Mouse (Mus musculus) layer of hippocampus, postnatal 10 days (tissue): ENCODE data around the gene Lnpep. TPM values are rescaled to one million over a fixed set of nuclear protein-coding genes. Genes with fewer than 3 reads are reported as not detected.
A peak's percentile ranks its signal among the peaks of the same experiment; 100 is the strongest.

Experiments used
- DNase-seq, 2 experiments: peaks; one replicate each; pipeline ENCODE4 v3.0.0; 2021; ENCODE audit warnings: low spot score in 2 of 2
- total RNA-seq, 2 experiments: library from RNA; stranded (reverse); gene quantifications; 2 replicates each; pipeline ENCODE4 v1.2.3; 2021

Gene Lnpep
- total RNA-seq, 2 experiments from 2014 or later, result 78.6 to 79.6 TPM

DNA sequence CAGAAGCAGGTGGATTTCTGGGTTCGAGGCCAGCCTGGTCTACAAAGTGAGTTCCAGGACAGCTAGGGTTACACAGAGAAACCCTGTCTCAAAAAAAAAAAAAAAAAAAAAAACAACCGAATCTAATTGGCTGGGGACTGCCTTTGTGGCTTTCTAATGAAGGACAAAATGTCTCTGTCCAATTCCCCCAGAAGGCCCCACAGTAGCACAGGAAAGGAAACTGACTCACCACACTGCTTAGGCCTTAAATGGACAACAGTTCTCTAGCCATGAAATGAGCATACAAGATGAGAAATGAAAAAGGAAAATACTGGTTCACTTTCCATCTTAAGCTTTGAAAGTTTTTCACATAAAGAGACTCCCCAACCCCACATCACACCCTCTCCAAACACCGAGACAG, 15.3 kb downstream of the Lnpep start:
- DNase-seq, result no peak

DNA sequence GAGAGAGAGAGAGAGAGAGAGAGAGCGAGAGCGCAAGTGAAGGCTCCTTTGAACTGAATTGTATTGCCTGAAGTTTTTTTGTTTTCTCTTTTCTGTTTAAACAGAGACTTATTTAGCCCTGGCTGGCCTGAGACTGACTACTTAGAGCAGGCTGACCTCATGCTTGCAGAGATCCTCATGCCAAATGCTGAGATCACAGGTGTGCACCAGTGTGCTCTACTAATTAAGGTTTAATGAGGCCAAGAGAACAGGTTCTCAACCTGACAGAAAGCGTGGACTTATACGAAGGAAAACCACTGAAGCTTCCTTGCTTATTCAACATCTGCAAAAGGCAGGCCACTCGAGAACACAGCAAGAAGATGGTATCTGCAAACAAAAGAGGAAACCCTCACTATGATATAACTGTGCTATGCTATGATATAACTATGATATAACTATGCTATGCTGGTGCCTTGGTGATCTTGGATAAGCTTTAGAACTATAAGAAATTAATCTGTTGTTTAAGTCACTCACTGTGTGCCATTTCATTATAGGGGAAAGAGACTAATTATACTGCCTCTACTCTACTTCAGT, 16.3 kb downstream of the Lnpep start:
- no peak for DNase-seq

DNA sequence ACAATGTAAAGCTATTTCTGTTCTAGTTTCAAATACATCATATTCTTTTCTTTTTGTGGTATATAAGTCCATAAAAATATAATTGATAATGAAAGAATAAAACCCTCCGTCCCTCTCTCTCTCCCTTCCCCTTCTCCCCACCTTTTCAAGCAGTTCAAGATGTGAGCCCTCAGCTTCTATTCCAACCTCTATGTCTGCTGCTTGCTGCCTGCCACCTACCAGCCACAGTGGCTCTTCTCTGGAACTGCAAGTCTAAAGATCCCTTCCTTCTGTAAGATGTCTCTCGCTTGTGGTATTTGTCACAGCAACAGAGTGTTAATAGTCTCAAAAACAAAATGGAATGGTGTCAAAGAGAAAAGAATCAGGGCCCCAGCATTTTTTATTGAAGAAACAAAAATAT, 20.3 kb downstream of the Lnpep start:
- DNase-seq, result no peak

DNA sequence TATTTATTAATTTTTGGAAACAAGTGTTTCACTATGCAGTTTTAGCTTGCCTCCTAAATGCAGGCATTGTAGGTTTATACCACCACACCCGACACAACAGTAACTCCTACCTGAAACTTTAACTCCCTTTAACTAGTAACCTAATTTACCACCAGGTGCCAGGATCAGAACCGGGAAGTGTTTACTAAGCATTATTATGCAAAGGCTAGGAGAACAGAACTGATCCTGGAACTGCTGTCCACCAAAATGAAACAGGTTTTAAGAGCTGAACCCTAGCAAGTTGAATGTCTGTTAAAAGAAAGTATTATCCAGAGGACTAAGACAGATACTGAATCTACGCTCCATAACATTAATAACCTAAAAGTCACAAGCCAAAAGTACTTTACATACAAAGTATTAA, 21.2 kb downstream of the Lnpep start:
- no peak for DNase-seq

DNA sequence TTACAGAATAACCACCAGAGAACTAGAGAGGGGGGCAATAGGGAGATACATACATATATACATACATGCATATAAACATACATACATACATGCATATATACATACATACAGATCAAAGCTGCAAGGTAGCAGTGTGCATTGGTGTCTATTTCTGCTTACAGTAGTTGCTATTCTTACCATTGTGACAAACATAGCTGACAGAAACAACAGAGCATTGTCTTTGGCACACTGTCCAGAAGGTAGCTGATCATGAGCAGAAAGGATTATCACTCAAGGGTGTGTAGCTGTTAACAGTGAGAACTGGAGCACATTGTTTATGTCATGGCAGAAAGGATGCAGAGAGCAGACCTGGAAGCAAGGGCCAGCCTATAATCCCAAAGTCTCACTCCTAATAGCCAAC, 22.1 kb downstream of the Lnpep start:
- DNase-seq, result no peak

DNA sequence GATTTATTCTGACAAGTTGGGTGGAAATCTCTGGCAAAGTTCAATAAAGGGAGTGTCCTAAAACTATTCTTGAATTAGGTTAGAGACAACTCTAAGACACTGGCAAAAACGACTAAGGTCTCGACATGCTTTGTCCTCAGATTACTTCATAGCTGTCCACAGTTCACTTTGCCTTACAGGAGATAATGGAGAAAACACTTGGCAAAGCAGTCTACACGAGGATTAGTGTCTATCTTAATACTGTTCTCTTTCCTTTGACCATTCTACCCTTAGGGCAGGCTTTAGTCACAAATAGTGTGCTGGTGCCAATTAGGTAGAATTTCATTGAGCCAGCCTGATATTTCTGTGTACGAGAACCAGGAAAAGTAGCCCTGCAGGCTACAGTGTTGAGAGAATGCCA, 22.5 kb downstream of the Lnpep start:
- no peak for DNase-seq

DNA sequence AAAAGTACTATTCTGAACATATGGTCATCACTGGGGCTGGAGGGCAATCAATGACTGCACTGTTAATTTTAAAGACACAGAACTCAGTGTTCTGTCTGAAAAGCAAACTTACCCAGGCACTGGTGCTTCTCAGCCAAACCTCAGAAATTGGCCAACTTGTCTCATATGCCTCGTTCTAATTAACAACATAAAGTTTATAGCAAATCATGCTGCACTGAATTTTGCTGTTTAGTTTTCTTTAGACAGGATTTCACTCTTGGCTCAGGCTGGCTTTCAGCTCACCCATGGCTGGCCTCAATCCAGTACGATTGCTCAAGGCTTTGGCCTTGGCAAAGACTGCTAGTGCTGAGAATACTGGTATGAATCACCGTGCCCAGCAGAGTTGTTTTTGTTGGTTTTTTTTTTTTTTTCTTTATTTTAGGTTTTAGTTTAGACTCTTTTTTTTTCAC, 24.0 kb downstream of the Lnpep start:
- peak; percentile 47 to 66 for DNase-seq

DNA sequence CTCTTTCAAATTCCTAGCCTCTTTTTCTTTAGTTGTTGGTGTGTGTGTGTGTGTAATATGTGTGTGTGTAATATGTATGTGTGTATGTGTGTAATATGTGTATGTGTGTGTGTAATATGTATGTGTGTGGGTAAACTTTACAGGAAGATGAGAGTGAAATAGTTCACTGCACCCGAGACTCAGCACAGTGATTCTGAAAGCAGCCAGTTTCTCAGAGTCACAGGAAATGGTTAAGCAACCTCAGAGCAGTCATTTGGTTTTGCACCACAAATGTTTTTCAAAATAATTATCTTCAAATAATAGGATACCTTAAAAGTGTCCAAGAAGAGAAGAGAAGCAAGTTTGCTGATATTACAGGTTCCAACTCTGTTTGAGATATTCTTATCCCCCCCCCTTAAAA, 24.8 kb downstream of the Lnpep start:
- no peak for DNase-seq

DNA sequence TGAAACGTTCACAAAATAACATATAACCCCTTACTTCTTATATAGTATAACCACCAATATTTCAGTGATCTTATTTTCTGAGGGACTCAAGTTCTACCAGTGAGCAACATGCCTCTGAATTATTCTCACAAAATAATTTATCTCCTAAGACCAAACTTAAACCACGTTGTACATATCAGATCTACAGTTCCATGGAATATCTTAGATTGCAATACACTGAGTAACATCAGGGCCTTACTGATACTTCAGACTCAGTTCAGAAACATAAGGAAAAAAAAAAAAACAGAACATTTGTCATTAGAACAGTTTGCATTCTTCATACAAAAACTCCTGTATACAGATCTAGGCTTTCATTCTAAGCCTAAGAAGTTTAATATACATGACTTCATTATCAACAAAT, 26.5 kb downstream of the Lnpep start:
- DNase-seq, result no peak

DNA sequence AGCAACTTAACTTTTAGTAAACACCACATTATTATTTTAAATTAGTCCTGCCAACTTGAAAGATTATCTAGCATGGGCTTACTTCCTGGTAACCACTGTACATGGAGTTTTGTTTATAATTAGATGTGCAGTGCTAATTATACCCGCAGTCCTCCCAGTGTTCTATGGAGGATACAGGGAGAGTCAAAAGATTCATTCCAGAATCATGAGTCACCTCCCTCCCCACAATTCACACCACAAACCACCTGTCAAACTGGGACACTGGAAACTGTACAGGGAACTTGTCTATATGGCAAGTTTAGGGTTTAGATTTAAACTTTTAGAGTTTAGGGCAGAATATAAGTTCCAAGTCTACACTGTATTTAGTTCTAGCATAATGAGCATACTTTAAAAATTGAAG, 31.9 kb downstream of the Lnpep start:
- DNase-seq, result no peak

DNA sequence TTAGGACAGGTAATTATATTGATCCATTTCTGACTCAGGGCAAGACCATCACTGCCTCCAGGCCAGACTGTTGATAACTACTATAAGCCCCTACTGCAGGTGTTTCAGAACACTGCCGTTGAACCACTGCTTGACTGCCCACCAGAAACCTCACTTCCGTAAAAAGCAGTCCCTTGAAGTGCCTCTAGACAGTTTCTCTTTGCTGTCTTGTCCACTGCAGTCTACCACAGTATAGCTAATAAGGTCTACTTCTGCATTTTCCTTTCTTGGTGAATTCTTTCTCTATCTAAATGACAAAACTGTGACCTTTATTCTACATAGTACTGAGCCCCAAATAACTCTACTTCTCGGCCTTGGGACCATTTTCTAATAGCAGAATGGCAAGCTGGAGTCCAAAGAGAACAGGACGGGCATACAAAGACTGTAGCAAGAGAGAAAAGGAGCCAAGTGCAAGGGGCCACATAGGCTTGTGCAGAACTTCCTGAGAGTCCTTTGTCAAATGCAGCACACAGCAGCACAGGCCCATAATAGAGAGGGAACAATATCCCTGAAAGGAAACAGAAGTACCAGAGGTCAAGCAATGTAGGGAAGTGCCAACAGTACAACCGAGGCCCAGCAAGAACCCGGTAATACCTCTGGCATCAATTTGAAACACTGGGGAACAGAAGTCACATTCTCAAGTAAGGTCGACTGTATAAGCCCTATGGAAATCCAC, 37.4 kb downstream of the Lnpep start:
- no peak for DNase-seq

DNA sequence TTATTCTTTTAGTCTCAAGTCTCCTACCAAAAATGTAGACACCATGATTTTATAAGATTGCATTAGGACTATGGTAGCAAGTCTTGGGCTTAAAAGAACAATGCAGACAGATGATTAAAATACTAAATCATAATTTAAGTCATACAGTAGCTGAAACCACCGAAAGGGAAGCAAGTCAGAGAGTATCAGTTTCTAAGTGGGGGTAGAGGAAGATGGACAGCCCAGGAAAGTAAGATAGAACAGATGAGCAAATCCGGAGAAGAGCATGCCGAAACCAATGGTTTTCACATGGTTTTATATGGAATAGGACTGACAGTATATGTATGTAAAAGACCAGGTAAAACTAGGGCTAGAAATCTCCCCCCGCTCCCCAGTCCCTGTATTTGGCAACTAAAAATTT, 39.7 kb downstream of the Lnpep start:
- DNase-seq, result no peak

DNA sequence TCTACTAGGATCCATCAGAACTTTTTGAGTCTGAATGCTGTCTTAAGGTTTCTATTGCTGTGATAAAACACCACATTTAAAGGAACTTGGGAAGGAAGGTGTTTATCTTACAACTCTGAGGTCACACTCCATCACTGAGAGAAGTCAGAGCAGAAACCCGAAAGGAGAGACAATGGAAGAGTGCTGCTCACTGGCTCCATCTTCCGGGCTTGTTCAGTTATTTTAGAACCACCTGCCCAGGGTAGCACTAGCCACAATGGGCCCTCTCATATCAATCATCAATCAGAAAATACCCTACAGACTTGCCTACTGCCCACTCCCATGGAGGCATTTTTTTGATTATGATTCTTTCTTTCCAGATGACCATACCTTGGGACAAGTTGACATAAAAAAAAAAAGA, 41.0 kb downstream of the Lnpep start:
- DNase-seq, result no peak

DNA sequence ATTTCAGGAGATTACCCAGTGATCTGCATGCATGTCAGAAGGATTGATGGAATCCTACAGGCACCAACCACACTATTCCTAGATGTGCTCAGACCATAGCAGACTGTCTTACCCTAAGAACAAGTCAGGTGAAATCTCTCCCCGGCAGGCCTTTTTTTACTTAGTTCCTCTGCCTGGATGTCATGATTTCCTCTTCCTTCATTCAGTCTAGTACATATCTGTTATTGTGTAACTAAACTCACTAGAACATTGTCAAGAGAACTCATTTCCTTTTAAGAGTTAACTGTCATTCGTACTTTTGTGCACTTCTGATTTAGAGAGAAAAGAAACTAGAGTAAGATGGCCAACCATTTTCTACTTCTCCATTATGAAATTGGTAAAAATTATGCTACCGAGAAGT, 43.6 kb downstream of the Lnpep start:
- DNase-seq, result no peak

DNA sequence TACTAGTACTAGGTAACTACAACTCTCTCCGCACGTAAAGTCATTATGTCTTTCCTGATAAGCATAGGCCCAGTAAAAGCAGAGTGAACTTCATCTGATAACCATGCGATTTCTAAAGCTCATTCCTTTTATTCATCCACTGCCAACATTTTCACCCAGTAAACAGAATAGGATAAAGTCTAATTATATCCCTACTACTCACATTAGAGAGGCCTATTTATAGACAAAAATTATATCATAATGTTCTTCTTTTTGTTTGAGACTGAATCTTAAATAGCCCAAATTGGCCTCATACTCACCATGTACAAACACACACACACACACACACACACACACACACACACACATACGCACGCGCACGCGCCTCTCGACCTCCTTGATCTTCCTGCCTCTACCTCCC, 48.5 kb downstream of the Lnpep start:
- DNase-seq, result no peak

DNA sequence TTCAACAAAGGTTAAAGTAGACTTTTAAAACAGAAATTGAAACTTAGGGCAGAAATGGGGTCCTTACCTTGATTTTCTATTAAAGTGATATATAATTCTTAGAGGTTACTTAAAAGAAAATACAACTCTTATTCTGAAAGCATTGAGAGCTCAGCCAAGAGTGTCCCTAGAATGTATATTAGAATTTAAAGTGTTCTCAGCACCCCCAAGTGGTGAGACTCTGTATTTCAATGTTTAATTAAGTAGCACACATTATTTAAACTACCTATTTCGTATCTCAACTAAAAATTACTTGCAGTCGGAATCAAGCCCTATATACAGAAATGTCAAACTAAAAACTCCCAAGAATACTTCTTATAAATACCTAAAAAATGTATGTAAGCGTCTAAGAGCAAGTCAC, 57.8 kb downstream of the Lnpep start:
- no peak for DNase-seq

DNA sequence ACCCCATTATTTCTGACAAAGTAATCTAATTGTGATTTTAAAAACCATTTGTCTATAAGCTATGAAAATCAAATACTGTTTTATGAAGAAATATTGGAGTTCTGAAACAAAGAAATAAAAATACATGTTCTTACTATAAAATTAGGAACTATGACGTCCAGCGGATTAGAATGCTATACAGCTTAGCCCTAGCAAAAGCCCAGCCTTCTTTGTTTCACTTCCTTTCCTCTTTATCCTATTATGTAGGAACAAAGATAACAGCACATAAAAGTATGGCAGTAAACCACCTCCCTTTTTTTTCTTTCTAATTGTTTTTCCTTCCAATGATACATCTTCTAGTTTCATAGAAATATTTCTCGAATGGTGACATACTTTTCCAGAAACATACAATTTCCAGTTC, 75.9 kb downstream of the Lnpep start:
- DNase-seq, result no peak

DNA sequence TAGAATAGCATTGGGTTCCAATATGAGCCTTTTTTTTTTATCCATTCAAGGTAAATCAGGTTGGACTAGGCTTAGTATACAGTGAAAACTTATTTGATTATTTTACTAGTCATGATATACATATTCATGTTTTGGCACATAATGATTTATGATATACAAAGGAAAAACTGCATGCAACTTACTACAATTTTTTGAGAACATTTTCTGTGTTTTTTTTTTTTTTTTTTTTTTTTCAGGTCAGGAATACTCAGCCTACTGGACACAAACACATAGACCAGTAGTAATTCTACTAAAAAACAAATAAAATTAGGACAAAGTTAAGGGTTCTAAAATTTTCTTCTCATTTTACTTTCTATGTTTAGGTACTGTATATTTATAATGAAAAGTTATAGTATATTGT, 93.5 kb downstream of the Lnpep start:
- no peak for DNase-seq

DNA sequence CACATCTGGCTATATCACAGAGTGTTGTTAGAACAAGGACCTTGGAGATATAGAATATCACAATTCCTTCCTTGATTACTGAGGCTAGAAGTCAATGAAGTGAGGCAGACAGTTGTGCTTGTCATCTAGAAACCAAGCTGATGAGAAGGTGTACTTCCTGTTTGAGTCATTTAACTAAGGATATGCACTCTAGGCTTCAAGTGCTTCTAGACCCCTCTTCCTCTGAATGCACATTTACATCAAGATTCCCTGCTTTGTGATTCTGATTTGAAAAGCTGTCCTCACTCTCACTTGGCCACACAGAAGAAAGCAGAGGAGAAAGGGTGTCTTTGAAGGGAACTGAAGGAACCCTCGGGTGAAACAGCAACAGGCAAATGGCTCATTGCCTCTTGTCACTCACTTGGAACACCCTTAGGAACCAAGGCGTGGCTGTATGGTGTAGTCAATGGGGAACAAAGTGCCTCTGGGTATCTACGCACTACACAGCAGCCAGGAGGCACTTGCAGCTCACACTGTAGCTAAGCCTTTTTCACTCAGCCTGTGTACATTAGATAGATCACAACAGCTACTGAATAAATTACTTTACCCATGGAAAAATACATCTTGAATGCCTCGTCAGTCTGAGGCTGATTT, 108.3 kb downstream of the Lnpep start:
- DNase-seq, result no peak

DNA sequence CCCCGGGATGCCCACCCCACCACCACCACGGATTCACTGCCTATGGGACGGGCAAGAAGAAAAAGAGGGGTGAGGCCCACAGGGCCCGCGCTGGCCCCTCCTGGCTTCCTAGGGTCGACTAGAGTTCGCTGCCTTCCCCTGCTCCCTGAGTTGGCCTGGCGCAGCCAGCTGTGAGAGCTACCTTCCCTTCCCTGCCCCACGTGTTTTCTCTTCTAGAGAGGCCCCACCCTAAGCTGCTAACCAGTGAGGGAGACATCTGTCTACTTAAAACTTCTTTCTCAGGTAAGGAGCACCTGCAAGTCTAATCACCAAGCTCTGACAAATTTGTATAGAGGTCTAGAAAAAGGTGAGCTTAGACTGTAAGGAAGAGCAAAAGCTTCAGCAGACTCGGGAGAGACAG, 118.2 kb downstream of the Lnpep start:
- no peak for DNase-seq

DNA sequence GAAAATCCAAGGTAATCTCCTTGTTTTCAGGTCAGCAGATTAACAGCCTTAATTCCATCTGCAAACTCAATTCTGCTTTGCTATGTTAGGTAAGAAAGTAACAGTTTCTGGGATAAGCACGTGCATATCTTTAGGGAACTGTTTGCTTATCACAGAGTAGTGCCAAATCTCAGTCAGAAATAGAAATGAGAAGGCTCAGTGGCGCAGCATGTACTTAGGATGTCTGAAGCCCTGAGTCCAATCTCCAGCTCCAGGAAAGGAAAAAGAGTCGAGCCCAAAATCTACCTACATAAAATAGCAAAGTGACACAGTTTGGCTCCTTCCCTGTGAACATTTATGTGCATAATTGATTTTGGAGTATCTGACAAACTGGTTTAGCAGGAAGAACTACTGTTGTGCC, 125.6 kb downstream of the Lnpep start:
- DNase-seq, result no peak

DNA sequence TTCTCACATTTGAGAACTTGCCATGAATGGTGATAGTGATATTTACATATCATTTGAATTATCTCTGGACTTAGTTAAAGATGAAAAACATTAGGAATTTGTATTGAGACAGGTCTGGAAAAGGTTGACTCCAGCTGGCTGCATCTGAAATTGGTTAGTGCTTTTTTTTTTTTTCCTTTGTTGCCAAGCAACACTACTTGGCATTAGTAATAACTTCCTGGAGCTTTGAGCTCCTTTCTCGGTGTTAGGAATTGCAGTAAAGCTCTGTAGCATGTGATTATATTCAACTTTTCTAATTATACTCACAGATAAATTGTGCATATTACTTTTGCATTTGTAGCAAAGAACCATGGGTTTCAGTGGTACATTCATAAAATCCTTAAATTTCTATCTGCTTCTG, 126.0 kb downstream of the Lnpep start:
- DNase-seq, result no peak

DNA sequence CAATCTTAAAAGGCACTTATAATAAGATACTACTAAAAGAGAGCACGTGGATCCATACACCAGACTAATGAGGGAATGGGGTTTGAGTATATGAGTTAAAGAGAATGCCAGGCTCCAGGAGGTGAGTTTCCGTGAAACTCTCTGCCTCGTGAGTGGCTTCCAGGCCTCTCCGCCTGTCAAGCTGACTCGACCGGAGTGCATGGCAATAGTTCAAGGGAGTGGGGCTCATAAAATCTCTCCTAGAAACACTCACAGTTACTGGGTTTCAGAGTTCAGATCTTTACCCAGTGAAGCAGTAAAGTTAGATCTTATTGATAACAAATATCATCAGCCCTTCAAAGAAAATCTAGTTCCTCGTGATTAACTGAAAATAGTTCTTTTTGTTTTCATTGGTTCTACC, 128.1 kb downstream of the Lnpep start:
- no peak for DNase-seq
